Mouse (Mus musculus) lung, adult 2 months (tissue): ENCODE results near the gene Tmem176a.
A peak's percentile ranks its signal among the peaks of the same experiment; 100 is the strongest.

Source experiments
- CTCF ChIP-seq: fragments of 200-500 bp; IDR thresholded peaks from 2 replicates; pipeline ENCODE4 v1.5.1; 2011; ENCODE audit warnings: mild to moderate bottlenecking, low read length, control low read depth; ENCODE audit not compliant: insufficient read depth
- POLR2A ChIP-seq: fragments of 200-500 bp; IDR thresholded peaks from 2 replicates; pipeline ENCODE4 v1.6.1; 2011; ENCODE audit warnings: low read depth, mild to moderate bottlenecking, control low read depth, low read length, borderline replicate concordance; ENCODE audit errors: extremely low read depth

GRCm38 (mm10) chr6:48842111-48842842 is 1.6 kb downstream of the Tmem176a start:
- peak; percentile 39; the same call in 1 of the 2 replicates for TF ChIP-seq CTCF
- TF ChIP-seq POLR2A, result no peak
